Comparison of ENCODE assay signal across 11 mouse cellular contexts in genomic region chr1:80030224-80030623, GRCm38 (mm10).
DNase-seq lines count a peak whose midpoint lies in the region; ATAC-seq lines count a peak whose summit lies in the region.
"Had no signal": no experiment of that assay in that cellular context is flagged by ENCODE, and none has a peak within 500 bp of the region (broad histone marks: within the 10 kb centered on the region; RNA-seq: fewer than 3 reads in every experiment).

No protein-coding gene starts in this region.

- no peaks in the 10 kb centered on the region; the same call in 1 of the 2 replicates for H3K4me1 ChIP-seq in embryonic facial prominence, embryonic 11.5 days (ENCODE audit: control insufficient read depth, insufficient read depth, low read length)
- peaks cover 18% of the 10 kb centered on the region for H3K4me1 ChIP-seq in embryonic facial prominence, embryonic 10.5 days
- peaks cover 4% of the 10 kb centered on the region; the same call in 1 of the 2 replicates for H3K4me1 ChIP-seq in midbrain, embryonic 11.5 days (ENCODE audit: control insufficient read depth, insufficient read depth, low read length)
- peaks cover 10% of the 10 kb centered on the region for H3K4me1 ChIP-seq in midbrain, embryonic 14.5 days (ENCODE audit: control insufficient read depth, insufficient read depth, low read length)
- no peaks in the 10 kb centered on the region for H3K4me1 ChIP-seq in intestine, embryonic 16.5 days (ENCODE audit: control insufficient read depth, insufficient read depth, low read length)
- H3K4me1 ChIP-seq in stomach, embryonic 15.5 days: no peaks in the 10 kb centered on the region

- H3K36me3 ChIP-seq in embryonic facial prominence, embryonic 11.5 days (replicated peaks; ENCODE audit: control insufficient read depth, insufficient read depth, low read depth, low read length): no peaks in the 10 kb centered on the region
- no peaks in the 10 kb centered on the region for H3K36me3 ChIP-seq in embryonic facial prominence, embryonic 10.5 days (replicated peaks)
- no peaks in the 10 kb centered on the region for H3K36me3 ChIP-seq in midbrain, embryonic 11.5 days (ENCODE audit: control insufficient read depth, insufficient read depth, low read length)
- H3K36me3 ChIP-seq in midbrain, embryonic 14.5 days (ENCODE audit: control insufficient read depth, insufficient read depth, low read length): no peaks in the 10 kb centered on the region
- H3K36me3 ChIP-seq in intestine, embryonic 16.5 days (ENCODE audit: control insufficient read depth, insufficient read depth, low read length): no peaks in the 10 kb centered on the region
- H3K36me3 ChIP-seq in stomach, embryonic 15.5 days: no peaks in the 10 kb centered on the region

- DNase-seq in embryonic facial prominence, embryonic 11.5 days (ENCODE audit: low spot score): no peak
- no peak for DNase-seq in embryonic facial prominence, embryonic 10.5 days (ENCODE audit: low spot score)
- peak; percentile 59 for DNase-seq in midbrain, embryonic 11.5 days (ENCODE audit: low spot score, missing footprints)
- DNase-seq in midbrain, embryonic 14.5 days: no peak
- DNase-seq in thymus, postnatal 25 days: no peak
- DNase-seq in Muller cell, postnatal 12 days (ENCODE audit: inconsistent ontology term): no peak
- DNase-seq: heart, adult 18-20 months; kidney, postnatal 4 days; lung, postnatal 10 days had no signal

- no peaks in the 10 kb centered on the region for H3K27me3 ChIP-seq in embryonic facial prominence, embryonic 11.5 days (ENCODE audit: control insufficient read depth, insufficient read depth, low read length)
- H3K27me3 ChIP-seq in embryonic facial prominence, embryonic 10.5 days (replicated peaks; ENCODE audit: low read depth, poor library complexity, severe bottlenecking): no peaks in the 10 kb centered on the region
- no peaks in the 10 kb centered on the region for H3K27me3 ChIP-seq in midbrain, embryonic 11.5 days (ENCODE audit: control insufficient read depth, insufficient read depth, low read length)
- no peaks in the 10 kb centered on the region for H3K27me3 ChIP-seq in midbrain, embryonic 14.5 days (ENCODE audit: control insufficient read depth, insufficient read depth, low read length)
- no peaks in the 10 kb centered on the region for H3K27me3 ChIP-seq in intestine, embryonic 16.5 days (replicated peaks; ENCODE audit: control insufficient read depth, insufficient read depth, low read length)
- no peaks in the 10 kb centered on the region for H3K27me3 ChIP-seq in stomach, embryonic 15.5 days (replicated peaks)

- 0 out of 2 replicates have a peak, but pooled peaks have one; percentile 56 for ATAC-seq in embryonic facial prominence, embryonic 11.5 days (replicated peaks; ENCODE audit: insufficient number of reproducible peaks, low FRiP score, low TSS enrichment, low read depth)
- ATAC-seq in midbrain, embryonic 11.5 days (ENCODE audit: low FRiP score): peak; percentile 61; the same call in 1 of the 2 replicates
- no peak for ATAC-seq in midbrain, embryonic 14.5 days (ENCODE audit: low FRiP score, low TSS enrichment)
- peak; percentile 88 for ATAC-seq in intestine, embryonic 16.5 days
- ATAC-seq in stomach, embryonic 15.5 days (ENCODE audit: insufficient read depth, low FRiP score, low read depth): peak; percentile 98

- H3K9ac ChIP-seq in embryonic facial prominence, embryonic 11.5 days (replicated peaks; ENCODE audit: low read length): no peak overlapping the region
- no peak overlapping the region for H3K9ac ChIP-seq in midbrain, embryonic 11.5 days (ENCODE audit: low read length)
- H3K9ac ChIP-seq in midbrain, embryonic 14.5 days (replicated peaks; ENCODE audit: low read length): no peak overlapping the region
- H3K9ac ChIP-seq in intestine, embryonic 16.5 days (ENCODE audit: low read depth, low read length): no peak overlapping the region
- H3K9ac ChIP-seq in stomach, embryonic 15.5 days: no peak overlapping the region

- no peak overlapping the region for H3K4me2 ChIP-seq in embryonic facial prominence, embryonic 11.5 days (ENCODE audit: low read depth, low read length)
- H3K4me2 ChIP-seq in midbrain, embryonic 11.5 days: no peak overlapping the region
- no peak overlapping the region for H3K4me2 ChIP-seq in midbrain, embryonic 14.5 days (ENCODE audit: low read length)
- H3K4me2 ChIP-seq in intestine, embryonic 16.5 days (ENCODE audit: low read depth, low read length): no peak overlapping the region
- no peak overlapping the region for H3K4me2 ChIP-seq in stomach, embryonic 15.5 days

- H3K4me3 ChIP-seq in embryonic facial prominence, embryonic 11.5 days (ENCODE audit: low read depth, low read length): no peak overlapping the region
- H3K4me3 ChIP-seq in embryonic facial prominence, embryonic 10.5 days: no peak overlapping the region
- no peak overlapping the region for H3K4me3 ChIP-seq in midbrain, embryonic 11.5 days (ENCODE audit: low read depth, low read length)
- H3K4me3 ChIP-seq in midbrain, embryonic 14.5 days (replicated peaks; ENCODE audit: low read depth, low read length): no peak overlapping the region
- no peak overlapping the region for H3K4me3 ChIP-seq in intestine, embryonic 16.5 days (ENCODE audit: low read length)
- H3K4me3 ChIP-seq in stomach, embryonic 15.5 days (replicated peaks): no peak overlapping the region

- no peaks in the 10 kb centered on the region for H3K9me3 ChIP-seq in embryonic facial prominence, embryonic 11.5 days (replicated peaks; ENCODE audit: control insufficient read depth, low read length)
- no peaks in the 10 kb centered on the region for H3K9me3 ChIP-seq in embryonic facial prominence, embryonic 10.5 days
- no peaks in the 10 kb centered on the region for H3K9me3 ChIP-seq in midbrain, embryonic 11.5 days (ENCODE audit: control insufficient read depth, low read length)
- H3K9me3 ChIP-seq in midbrain, embryonic 14.5 days (ENCODE audit: control insufficient read depth, low read length): no peaks in the 10 kb centered on the region
- H3K9me3 ChIP-seq in intestine, embryonic 16.5 days (ENCODE audit: control insufficient read depth, low read length): no peaks in the 10 kb centered on the region
- no peaks in the 10 kb centered on the region for H3K9me3 ChIP-seq in stomach, embryonic 15.5 days

- no peak overlapping the region for H3K27ac ChIP-seq in embryonic facial prominence, embryonic 11.5 days (replicated peaks; ENCODE audit: low read depth, low read length)
- H3K27ac ChIP-seq in embryonic facial prominence, embryonic 10.5 days (replicated peaks): no peak overlapping the region
- no peak overlapping the region for H3K27ac ChIP-seq in midbrain, embryonic 11.5 days (ENCODE audit: low read depth, low read length)
- H3K27ac ChIP-seq in midbrain, embryonic 14.5 days (replicated peaks; ENCODE audit: low read depth, low read length): no peak overlapping the region
- no peak overlapping the region for H3K27ac ChIP-seq in intestine, embryonic 16.5 days (ENCODE audit: low read length)
- no peak overlapping the region for H3K27ac ChIP-seq in stomach, embryonic 15.5 days

- WGBS in embryonic facial prominence, embryonic 11.5 days: 87% methylated on average over 3 of the region's 3 CpGs
- 89% methylated on average over 3 of the region's 3 CpGs for WGBS in embryonic facial prominence, embryonic 10.5 days
- WGBS in midbrain, embryonic 11.5 days: 86% methylated on average over 3 of the region's 3 CpGs
- 85% methylated on average over 3 of the region's 3 CpGs for WGBS in midbrain, embryonic 14.5 days
- WGBS in intestine, embryonic 16.5 days: 65% methylated on average over 3 of the region's 3 CpGs
- whole genome bisulfite sequencing in stomach, embryonic 15.5 days: 74% methylated on average over 3 of the region's 3 CpGs
